Mouse (Mus musculus) T-cell, adult 2 months (primary cell): ENCODE data around the gene Ikzf5.

Experiments used
- DNase-seq: peaks from one replicate; pipeline ENCODE4 v3.0.0; 2022; ENCODE audit warnings: low spot score

The Ikzf5 gene

DNA sequence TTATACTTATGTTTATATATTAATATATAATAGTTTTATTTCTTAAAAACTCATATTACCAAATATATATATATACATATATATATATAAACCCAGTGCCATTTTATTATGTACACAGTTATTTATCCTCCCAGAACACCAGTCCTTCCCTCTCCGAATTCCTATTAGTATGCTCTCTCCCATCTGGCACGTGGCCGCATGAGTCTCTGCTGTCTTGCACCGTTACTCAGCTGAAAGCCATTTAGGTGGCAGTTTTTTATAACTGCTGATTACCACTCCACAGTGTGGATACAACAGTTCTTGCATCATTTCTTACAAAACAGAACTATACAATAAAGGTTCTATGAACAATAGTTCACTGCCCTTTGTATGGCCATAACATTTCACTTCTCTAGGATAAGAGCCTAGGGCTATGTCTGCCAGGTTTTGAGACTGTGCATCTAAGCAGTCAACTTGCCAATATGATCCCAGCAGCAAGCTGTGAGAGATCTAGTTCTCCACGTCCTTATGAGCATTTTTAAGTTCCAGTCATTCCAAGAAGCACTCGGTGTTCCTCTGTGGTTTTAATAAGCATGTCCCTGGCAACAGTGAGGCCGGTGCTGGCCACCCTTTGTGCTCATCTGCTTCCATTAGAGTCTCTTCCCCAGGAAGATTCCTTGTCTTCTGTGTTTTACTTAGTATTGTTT lies 64.3 kb downstream of the Ikzf5 start:
- DNase-seq, result no peak
